In genomic region chr11:25321494-25321893, GRCm38 (mm10) we compare ENCODE assay signal across 17 mouse cellular contexts.
"Had no signal": no experiment of that assay in that cellular context is flagged by ENCODE, and none has a peak within 500 bp of the region (broad histone marks: within the 10 kb centered on the region; RNA-seq: fewer than 3 reads in every experiment).

No protein-coding gene starts in this region.

- H3K9me3 ChIP-seq: neural tube, embryonic 12.5 days; neural tube, embryonic 13.5 days; neural tube, embryonic 15.5 days; stomach, embryonic 15.5 days had no signal

- H3K4me2 ChIP-seq: neural tube, embryonic 12.5 days; neural tube, embryonic 13.5 days; neural tube, embryonic 15.5 days; stomach, embryonic 15.5 days had no signal

- H3K4me1 ChIP-seq: neural tube, embryonic 12.5 days; neural tube, embryonic 13.5 days; neural tube, embryonic 15.5 days; stomach, embryonic 15.5 days had no signal

- H3K27ac ChIP-seq: neural tube, embryonic 12.5 days; neural tube, embryonic 13.5 days; neural tube, embryonic 15.5 days; stomach, embryonic 15.5 days; stomach, postnatal 0 days had no signal

- DNase-seq: retina, postnatal 1 day; right cerebral cortex, adult 18-20 months; right cerebral cortex, postnatal 14 days; right cerebral cortex, postnatal 25 days; right cerebral cortex, postnatal 4 days; spleen, adult 18-20 months; thymus, adult 18-20 months; thymus, adult 2 months; thymus, postnatal 14 days; thymus, postnatal 25 days; thymus, postnatal 36 days; thymus, postnatal 4 days had no signal

- H3K27me3 ChIP-seq: neural tube, embryonic 12.5 days; neural tube, embryonic 13.5 days; neural tube, embryonic 15.5 days; stomach, embryonic 15.5 days had no signal

- H3K4me3 ChIP-seq: neural tube, embryonic 12.5 days; neural tube, embryonic 13.5 days; neural tube, embryonic 15.5 days; stomach, embryonic 15.5 days had no signal

- H3K9ac ChIP-seq: neural tube, embryonic 12.5 days; neural tube, embryonic 13.5 days; neural tube, embryonic 15.5 days; stomach, embryonic 15.5 days had no signal

- H3K36me3 ChIP-seq: neural tube, embryonic 12.5 days; neural tube, embryonic 13.5 days; neural tube, embryonic 15.5 days; stomach, embryonic 15.5 days had no signal
